Mouse (Mus musculus) lung, postnatal 14 days (tissue): Measurements from ENCODE around the gene Pea15a.
A peak's percentile ranks its signal among the peaks of the same experiment; 100 is the strongest.
"Not testable (repeated sequence)": the region's sequence is repeated elsewhere in the genome, so short reads cannot be mapped to it uniquely, and the experiment has no call there.

Source experiments
- DNase-seq: peaks from one replicate; pipeline ENCODE4 v3.0.0; 2021

Pea15a gene

GRCm38 (mm10) chr1:172206141-172206917, at the start of gene Pea15a:
Gene Pea15a (minus strand): TSS chr1:172206804.
- DNase-seq, result peak; percentile 87

GRCm38 (mm10) chr1:172247679-172248078, 41.1 kb upstream of the Pea15a start:
- DNase-seq, result peak; percentile 32

- no peak for DNase-seq
Observed at GRCm38 (mm10) chr1:172247216-172247615, 40.6 kb upstream of the Pea15a start.

GRCm38 (mm10) chr1:172244645-172245044, 38.0 kb upstream of the Pea15a start:
- DNase-seq, result not testable (repeated sequence)

DNA sequence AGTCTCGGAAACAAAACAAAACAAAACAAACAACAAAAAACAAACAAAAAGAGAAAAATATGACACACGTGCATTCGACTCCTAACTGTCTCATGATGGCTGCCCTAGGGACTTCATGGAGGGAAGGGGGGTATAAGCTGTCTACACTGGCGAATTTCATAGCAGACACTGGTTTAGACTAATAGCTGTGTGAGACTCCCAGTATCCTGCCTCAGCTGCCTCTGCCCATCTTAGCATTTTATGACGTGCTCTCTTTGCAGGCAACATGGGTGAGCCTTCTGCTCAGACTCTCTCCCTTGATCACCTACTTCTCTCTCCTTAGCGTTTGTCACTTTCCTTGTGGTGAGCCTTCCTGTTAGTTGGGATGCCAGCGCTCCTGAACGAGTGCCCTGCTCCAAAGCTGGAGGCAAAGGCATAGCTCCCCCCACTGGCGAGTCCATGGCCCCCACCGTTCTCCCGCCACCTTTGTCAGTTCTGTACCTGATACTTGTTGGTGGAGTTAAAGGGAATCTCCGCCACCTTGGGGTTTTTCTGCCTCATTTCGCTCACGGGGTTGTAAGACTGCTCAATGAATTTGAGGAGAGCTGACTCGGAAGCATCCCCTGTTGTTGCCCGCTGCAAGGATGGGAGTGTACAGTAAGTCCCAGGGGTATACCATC, 37.1 kb upstream of the Pea15a start:
- peak; percentile 56 for DNase-seq

DNA sequence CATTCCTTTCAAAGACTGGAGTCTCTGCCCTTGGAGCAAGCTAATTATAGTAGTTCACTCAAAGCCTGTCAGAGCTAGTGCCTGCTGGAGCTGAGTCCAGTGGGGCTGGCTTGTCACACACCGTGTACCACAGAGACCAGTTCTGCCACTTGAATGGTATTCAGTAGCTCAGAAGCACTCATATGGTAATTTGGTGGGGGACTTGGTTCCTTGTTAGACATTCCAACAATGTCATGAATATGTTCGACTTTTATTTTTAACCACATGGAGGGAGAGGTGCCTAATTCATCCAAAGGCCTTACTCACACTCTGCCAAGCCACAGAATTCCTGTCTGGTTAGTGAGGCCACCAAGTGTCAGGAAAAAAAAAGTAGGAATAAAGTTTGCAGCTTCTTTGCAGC, 35.8 kb upstream of the Pea15a start:
- no peak for DNase-seq

DNA sequence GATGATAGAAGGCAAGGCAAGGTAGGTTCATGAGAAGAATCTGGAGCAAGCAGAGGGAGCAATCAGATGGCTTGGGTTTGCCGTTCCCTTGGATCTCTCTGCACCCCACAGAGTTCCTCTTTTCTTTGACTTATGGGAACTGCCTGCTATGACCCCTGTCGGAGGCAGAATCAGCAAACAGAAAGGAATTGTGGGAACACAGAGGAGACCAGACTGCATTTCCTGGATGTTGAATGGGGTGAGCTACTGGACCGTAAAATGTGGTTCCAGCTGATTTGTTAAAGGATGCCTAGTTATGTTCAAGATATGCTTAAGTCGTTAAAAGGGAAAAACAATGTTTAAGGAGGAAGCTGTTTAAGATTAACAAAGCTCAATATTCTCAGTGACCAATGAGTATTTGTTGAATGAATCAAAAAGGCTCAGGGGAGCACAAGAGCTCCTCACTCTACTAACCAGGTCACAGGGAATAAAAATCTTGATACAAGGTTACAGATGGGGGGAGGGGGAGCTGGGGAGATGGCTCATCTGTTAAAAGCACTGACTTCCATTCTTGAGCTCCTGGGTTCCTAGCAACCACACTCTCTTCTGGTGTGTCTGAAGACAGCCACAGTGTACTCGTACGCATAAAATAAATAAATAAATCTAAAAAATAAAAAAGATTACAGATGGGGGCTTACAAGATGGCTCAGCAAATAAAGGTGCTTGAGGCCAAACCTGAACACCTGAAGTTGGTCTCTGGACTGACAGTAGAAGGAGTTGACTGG, 34.5 kb upstream of the Pea15a start:
- no peak for DNase-seq

DNA sequence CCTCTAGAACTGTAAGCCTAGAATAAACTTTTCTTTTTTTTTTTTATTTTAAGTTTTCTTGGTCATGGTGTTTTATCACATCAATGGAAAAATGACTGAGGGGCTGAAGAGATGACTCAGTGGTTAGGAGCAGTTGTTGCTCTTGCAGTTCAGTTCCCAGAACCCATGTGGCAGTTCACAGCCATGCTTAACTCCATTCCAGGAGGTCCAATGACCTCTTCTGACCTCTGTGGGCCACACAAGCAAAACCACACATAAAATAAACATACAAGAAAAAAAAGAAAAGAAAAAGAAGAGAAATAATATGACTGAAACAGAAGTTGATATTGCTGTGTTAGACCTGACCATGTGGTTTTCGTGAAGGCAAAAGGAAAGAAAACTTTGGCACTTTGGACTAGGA, 22.6 kb upstream of the Pea15a start:
- no peak for DNase-seq

DNA sequence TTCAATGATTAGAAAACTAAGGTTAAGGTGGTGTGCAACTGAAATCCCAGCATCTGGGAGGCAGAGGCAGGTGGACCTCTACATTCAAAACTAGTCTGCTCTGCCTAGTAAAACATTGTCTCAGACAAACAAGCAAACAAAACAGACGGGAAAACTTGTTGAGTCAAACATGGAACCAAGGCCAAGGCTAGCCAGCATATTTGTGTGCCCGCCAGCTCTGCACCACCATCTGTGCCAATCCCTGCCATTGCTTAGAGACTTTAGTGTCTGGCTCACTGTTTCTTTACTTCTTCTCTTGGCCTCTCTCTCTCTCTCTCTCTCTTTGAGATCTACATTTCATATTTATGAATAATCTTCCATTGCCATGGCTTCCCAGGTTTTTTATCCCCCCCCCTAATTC, 21.6 kb upstream of the Pea15a start:
- no peak for DNase-seq

GRCm38 (mm10) chr1:172221297-172222063, 14.9 kb upstream of the Pea15a start:
- DNase-seq, result no peak

DNA sequence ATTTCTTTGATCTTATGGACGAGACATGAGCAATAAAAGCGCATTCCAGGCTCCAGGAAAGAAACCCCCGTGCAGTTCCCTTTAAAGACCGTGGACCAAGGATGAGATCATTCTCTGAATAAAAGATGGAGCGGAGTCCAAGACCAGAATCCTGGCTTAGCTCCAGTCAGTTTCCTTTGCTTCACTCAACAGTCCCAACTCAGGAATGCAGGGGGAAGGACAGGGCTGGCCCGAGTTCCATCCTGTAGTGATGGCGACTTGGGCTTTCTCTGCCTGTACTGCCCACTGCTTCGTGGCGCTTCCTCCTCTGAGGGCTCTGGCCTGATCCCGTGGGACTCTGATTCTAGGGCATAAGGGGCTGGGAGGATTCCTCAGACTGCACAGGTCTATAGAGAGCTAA, 13.8 kb upstream of the Pea15a start:
- DNase-seq, result peak; percentile 78

- DNase-seq, result no peak
Observed at GRCm38 (mm10) chr1:172219451-172220406, 13.1 kb upstream of the Pea15a start, which contains the start of gene Casq1. Gene Casq1 (minus strand): TSS chr1:172219868.

- DNase-seq, result no peak
Observed at GRCm38 (mm10) chr1:172218164-172218910, 11.7 kb upstream of the Pea15a start.

- peak; percentile 94 for DNase-seq
Observed at GRCm38 (mm10) chr1:172217148-172217547, 10.5 kb upstream of the Pea15a start.

- peak; percentile 49 for DNase-seq
Observed at GRCm38 (mm10) chr1:172214748-172215147, 8.1 kb upstream of the Pea15a start.

DNA sequence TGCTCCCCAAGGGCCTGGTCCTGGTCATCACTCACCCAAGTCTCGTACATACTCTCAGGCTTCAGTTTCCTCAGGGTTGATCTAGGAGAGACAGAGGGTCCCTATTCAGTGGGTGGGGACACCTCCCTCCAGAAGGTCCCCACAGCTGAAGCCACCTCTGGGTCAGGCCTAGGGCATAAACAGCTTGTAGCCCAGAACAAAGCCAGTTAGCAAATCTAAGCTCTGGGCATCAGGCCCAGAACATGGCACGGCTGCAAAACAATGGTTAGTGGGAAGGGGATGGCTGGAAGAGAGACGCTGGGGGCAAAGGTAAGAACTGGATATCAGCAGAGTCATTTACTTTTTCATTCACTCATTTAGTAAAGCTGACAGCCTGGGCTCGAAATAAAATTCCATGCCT, 7.2 kb upstream of the Pea15a start:
- DNase-seq, result no peak

GRCm38 (mm10) chr1:172212776-172213175, 6.2 kb upstream of the Pea15a start:
- DNase-seq, result no peak

- DNase-seq, result no peak
Observed at GRCm38 (mm10) chr1:172207111-172207584, 544 bp upstream of the Pea15a start.

- DNase-seq, result no peak
Observed at GRCm38 (mm10) chr1:172205741-172206087, 890 bp downstream of the Pea15a start.

GRCm38 (mm10) chr1:172204814-172205740, 1.5 kb downstream of the Pea15a start:
- DNase-seq, result no peak
